Mouse (Mus musculus): ENCODE results near the gene Dab2ip. TPM values are rescaled to one million over a fixed set of nuclear protein-coding genes. Genes with fewer than 3 reads are reported as not detected.

Dab2ip gene
- polyA plus RNA-seq (2014; fragmentation: Nextera tagmentation; extraction: Ambion mirVana): 54.4 and 61.2 TPM in 2 replicates

GRCm38 (mm10) chr2:35557911-35558825 lies at the start of gene Dab2ip:
Dab2ip (plus strand) TSS chr2:35558266.
- no peaks in the 10 kb centered on the region for H3K36me3 ChIP-seq (ENCODE audit: control insufficient read depth, insufficient read depth, low read length)
- no peak within 1 kb of the TSS for H3K4me3 ChIP-seq (ENCODE audit: low read depth, low read length)
- peak within 1 kb of the TSS; percentile 14; the same call in 1 of the 2 replicates for H3K27ac ChIP-seq (ENCODE audit: low read depth, low read length)
- H3K4me1 ChIP-seq (ENCODE audit: control insufficient read depth, insufficient read depth, low read length): peaks cover 14% of the 10 kb centered on the region
- H3K9me3 ChIP-seq (ENCODE audit: control insufficient read depth, low read length): no peaks in the 10 kb centered on the region
- H3K9ac ChIP-seq (ENCODE audit: low read length): peak within 1 kb of the TSS; percentile 33; the same call in 1 of the 2 replicates
- DNase-seq (ENCODE audit: low spot score) (peak; percentile 29), ATAC-seq (ENCODE audit: insufficient read depth, low FRiP score, low TSS enrichment) (no peak)
- WGBS: 44% methylated on average over 29 of the region's 29 CpGs
- H3K27me3 ChIP-seq (ENCODE audit: control insufficient read depth, insufficient read depth, low read length): no peaks in the 10 kb centered on the region
- 0 out of 2 replicates have a peak within 1 kb of the TSS, but pooled peaks have one; percentile 10 for H3K4me2 ChIP-seq (ENCODE audit: low read depth)

- no peaks in the 10 kb centered on the region for H3K4me1 ChIP-seq (ENCODE audit: control insufficient read depth, insufficient read depth, low read length)
- no peaks in the 10 kb centered on the region for H3K9me3 ChIP-seq (ENCODE audit: control insufficient read depth, low read length)
- ATAC-seq (ENCODE audit: insufficient read depth, low FRiP score, low TSS enrichment) (no peak), DNase-seq (ENCODE audit: low spot score) (no peak)
- WGBS: 50% methylated on average over 10 of the region's 10 CpGs
- no peak overlapping the region for H3K9ac ChIP-seq (ENCODE audit: low read length)
- no peak overlapping the region for H3K4me3 ChIP-seq (ENCODE audit: low read depth, low read length)
- no peaks in the 10 kb centered on the region for H3K36me3 ChIP-seq (ENCODE audit: control insufficient read depth, insufficient read depth, low read length)
- no peaks in the 10 kb centered on the region for H3K27me3 ChIP-seq (ENCODE audit: control insufficient read depth, insufficient read depth, low read length)
- H3K4me2 ChIP-seq (ENCODE audit: low read depth): no peak overlapping the region
- H3K27ac ChIP-seq (ENCODE audit: low read depth, low read length): no peak overlapping the region
These were observed 49.3 kb upstream of the Dab2ip start for GRCm38 (mm10) chr2:35508597-35509342.

- ATAC-seq (ENCODE audit: insufficient read depth, low FRiP score, low TSS enrichment): no peak
- no peak for DNase-seq (ENCODE audit: low spot score)
- 37% methylated on average over 6 of the region's 6 CpGs for WGBS
- Histone ChIP-seq H3K9me3 (ENCODE audit: control insufficient read depth, low read length) (no peaks in the 10 kb centered on the region), H3K36me3 (ENCODE audit: control insufficient read depth, insufficient read depth, low read length) (no peaks in the 10 kb centered on the region), H3K9ac (ENCODE audit: low read length) (no peak overlapping the region), H3K4me3 (ENCODE audit: low read depth, low read length) (no peak overlapping the region), H3K4me2 (ENCODE audit: low read depth) (no peak overlapping the region), H3K27me3 (ENCODE audit: control insufficient read depth, insufficient read depth, low read length) (no peaks in the 10 kb centered on the region), H3K27ac (ENCODE audit: low read depth, low read length) (no peak overlapping the region), H3K4me1 (ENCODE audit: control insufficient read depth, insufficient read depth, low read length) (no peaks in the 10 kb centered on the region; the same call in 1 of the 2 replicates)
These were observed 48.8 kb upstream of the Dab2ip start for GRCm38 (mm10) chr2:35509343-35509667.

- no peak for DNase-seq (ENCODE audit: low spot score)
- WGBS: 51% methylated on average over 4 of the region's 4 CpGs
- Histone ChIP-seq H3K4me1 (ENCODE audit: control insufficient read depth, insufficient read depth, low read length) (no peaks in the 10 kb centered on the region; the same call in 1 of the 2 replicates), H3K27ac (ENCODE audit: low read depth, low read length) (no peak overlapping the region), H3K9me3 (ENCODE audit: control insufficient read depth, low read length) (no peaks in the 10 kb centered on the region), H3K4me2 (ENCODE audit: low read depth) (no peak overlapping the region), H3K4me3 (ENCODE audit: low read depth, low read length) (no peak overlapping the region), H3K27me3 (ENCODE audit: control insufficient read depth, insufficient read depth, low read length) (no peaks in the 10 kb centered on the region), H3K9ac (ENCODE audit: low read length) (no peak overlapping the region), H3K36me3 (ENCODE audit: control insufficient read depth, insufficient read depth, low read length) (no peaks in the 10 kb centered on the region)
- no peak for ATAC-seq (ENCODE audit: insufficient read depth, low FRiP score, low TSS enrichment)
These were observed 48.2 kb upstream of the Dab2ip start for GRCm38 (mm10) chr2:35509888-35510287.

GRCm38 (mm10) chr2:35510920-35511319 lies 47.1 kb upstream of the Dab2ip start:
- H3K9ac ChIP-seq (ENCODE audit: low read length): no peak overlapping the region
- no peaks in the 10 kb centered on the region for H3K36me3 ChIP-seq (ENCODE audit: control insufficient read depth, insufficient read depth, low read length)
- no peak overlapping the region for H3K4me2 ChIP-seq (ENCODE audit: low read depth)
- DNase-seq (ENCODE audit: low spot score): no peak
- ATAC-seq (ENCODE audit: insufficient read depth, low FRiP score, low TSS enrichment): no peak
- H3K27ac ChIP-seq (ENCODE audit: low read depth, low read length): no peak overlapping the region
- H3K27me3 ChIP-seq (ENCODE audit: control insufficient read depth, insufficient read depth, low read length): no peaks in the 10 kb centered on the region
- 37% methylated on average over 1 of the region's 1 CpGs for WGBS
- H3K9me3 ChIP-seq (ENCODE audit: control insufficient read depth, low read length): no peaks in the 10 kb centered on the region
- no peaks in the 10 kb centered on the region; the same call in 1 of the 2 replicates for H3K4me1 ChIP-seq (ENCODE audit: control insufficient read depth, insufficient read depth, low read length)
- H3K4me3 ChIP-seq (ENCODE audit: low read depth, low read length): no peak overlapping the region

- no peaks in the 10 kb centered on the region for H3K36me3 ChIP-seq (ENCODE audit: control insufficient read depth, insufficient read depth, low read length)
- H3K27me3 ChIP-seq (ENCODE audit: control insufficient read depth, insufficient read depth, low read length): no peaks in the 10 kb centered on the region
These were observed 45.8 kb upstream of the Dab2ip start for GRCm38 (mm10) chr2:35512226-35512625.

GRCm38 (mm10) chr2:35514051-35514892 lies 43.8 kb upstream of the Dab2ip start:
- no peaks in the 10 kb centered on the region; the same call in 1 of the 2 replicates for H3K4me1 ChIP-seq (ENCODE audit: control insufficient read depth, insufficient read depth, low read length)
- no peaks in the 10 kb centered on the region for H3K27me3 ChIP-seq (ENCODE audit: control insufficient read depth, insufficient read depth, low read length)
- no peaks in the 10 kb centered on the region for H3K36me3 ChIP-seq (ENCODE audit: control insufficient read depth, insufficient read depth, low read length)
- no peak overlapping the region for H3K27ac ChIP-seq (ENCODE audit: low read depth, low read length)
- no peaks in the 10 kb centered on the region for H3K9me3 ChIP-seq (ENCODE audit: control insufficient read depth, low read length)
- no peak overlapping the region for H3K4me3 ChIP-seq (ENCODE audit: low read depth, low read length)
- 41% methylated on average over 14 of the region's 14 CpGs for WGBS
- ATAC-seq (ENCODE audit: insufficient read depth, low FRiP score, low TSS enrichment) (no peak), DNase-seq (ENCODE audit: low spot score) (no peak)
- no peak overlapping the region for H3K4me2 ChIP-seq (ENCODE audit: low read depth)
- H3K9ac ChIP-seq (ENCODE audit: low read length): no peak overlapping the region

More at GRCm38 (mm10) chr2:35512226-35512625, 45.8 kb upstream of the Dab2ip start:
- no peak overlapping the region for H3K27ac ChIP-seq (ENCODE audit: low read depth, low read length)
- no peak for DNase-seq (ENCODE audit: low spot score)
- WGBS: 95% methylated on average over 4 of the region's 4 CpGs
- no peaks in the 10 kb centered on the region; the same call in 1 of the 2 replicates for H3K4me1 ChIP-seq (ENCODE audit: control insufficient read depth, insufficient read depth, low read length)
- H3K4me2 ChIP-seq (ENCODE audit: low read depth): no peak overlapping the region
- H3K4me3 ChIP-seq (ENCODE audit: low read depth, low read length): no peak overlapping the region
- H3K9me3 ChIP-seq (ENCODE audit: control insufficient read depth, low read length): no peaks in the 10 kb centered on the region
- no peak for ATAC-seq (ENCODE audit: insufficient read depth, low FRiP score, low TSS enrichment)
- no peak overlapping the region for H3K9ac ChIP-seq (ENCODE audit: low read length)

GRCm38 (mm10) chr2:35526612-35527242 lies 31.3 kb upstream of the Dab2ip start:
- no peak overlapping the region for H3K4me3 ChIP-seq (ENCODE audit: low read depth, low read length)
- DNase-seq (ENCODE audit: low spot score) (no peak), ATAC-seq (ENCODE audit: insufficient read depth, low FRiP score, low TSS enrichment) (no peak)
- 90% methylated on average over 14 of the region's 14 CpGs for WGBS
- no peaks in the 10 kb centered on the region for H3K4me1 ChIP-seq (ENCODE audit: control insufficient read depth, insufficient read depth, low read length)
- no peaks in the 10 kb centered on the region for H3K9me3 ChIP-seq (ENCODE audit: control insufficient read depth, low read length)
- H3K36me3 ChIP-seq (ENCODE audit: control insufficient read depth, insufficient read depth, low read length): no peaks in the 10 kb centered on the region
- H3K4me2 ChIP-seq (ENCODE audit: low read depth): no peak overlapping the region
- H3K27me3 ChIP-seq (ENCODE audit: control insufficient read depth, insufficient read depth, low read length): no peaks in the 10 kb centered on the region
- no peak overlapping the region for H3K9ac ChIP-seq (ENCODE audit: low read length)
- no peak overlapping the region for H3K27ac ChIP-seq (ENCODE audit: low read depth, low read length)
